ENCODE assay signal across 22 mouse cellular contexts in genomic region chr12:52359484-52359883, GRCm38 (mm10).
"Had no signal": no experiment of that assay in that cellular context is flagged by ENCODE, and none has a peak within 500 bp of the region (broad histone marks: within the 10 kb centered on the region; RNA-seq: fewer than 3 reads in every experiment).

No protein-coding gene starts in this region.

- H3K4me2 ChIP-seq: heart, embryonic 12.5 days; hindbrain, embryonic 13.5 days; hindbrain, embryonic 15.5 days; kidney, embryonic 15.5 days; limb, embryonic 13.5 days; limb, embryonic 15.5 days; liver, embryonic 12.5 days had no signal

- H3K27ac ChIP-seq: heart, embryonic 10.5 days; hindbrain, embryonic 13.5 days; hindbrain, embryonic 15.5 days; hindbrain, postnatal 0 days; kidney, postnatal 0 days; limb, embryonic 13.5 days; limb, embryonic 15.5 days; liver, embryonic 12.5 days had no signal

- H3K4me3 ChIP-seq: heart, embryonic 10.5 days; heart, embryonic 12.5 days; hindbrain, embryonic 13.5 days; hindbrain, embryonic 15.5 days; kidney, embryonic 15.5 days; limb, embryonic 13.5 days; limb, embryonic 15.5 days; liver, embryonic 12.5 days had no signal

- ATAC-seq: hindbrain, postnatal 0 days; intestine, embryonic 16.5 days; liver, embryonic 12.5 days had no signal

- H3K9ac ChIP-seq: forebrain, postnatal 0 days; heart, embryonic 12.5 days; hindbrain, embryonic 13.5 days; hindbrain, embryonic 15.5 days; kidney, embryonic 15.5 days; limb, embryonic 13.5 days; limb, embryonic 15.5 days; liver, embryonic 12.5 days had no signal

- H3K36me3 ChIP-seq: heart, embryonic 10.5 days; heart, embryonic 12.5 days; hindbrain, embryonic 13.5 days; hindbrain, embryonic 15.5 days; kidney, embryonic 15.5 days; limb, embryonic 13.5 days; limb, embryonic 15.5 days; liver, embryonic 12.5 days had no signal

- H3K9me3 ChIP-seq: heart, embryonic 10.5 days; heart, embryonic 12.5 days; hindbrain, embryonic 13.5 days; hindbrain, embryonic 15.5 days; kidney, embryonic 15.5 days; limb, embryonic 13.5 days; limb, embryonic 15.5 days; liver, embryonic 12.5 days had no signal

- DNase-seq: gastrocnemius, postnatal 36 days; heart, adult 18-20 months; heart, postnatal 10 days; heart, postnatal 36 days; kidney, adult 11 months; kidney, adult 2 months; kidney, adult 9 months; kidney, postnatal 14 days; kidney, postnatal 36 days; left cerebral cortex, postnatal 4 days had no signal

- H3K4me1 ChIP-seq: heart, embryonic 10.5 days; heart, embryonic 12.5 days; hindbrain, embryonic 15.5 days; limb, embryonic 13.5 days; limb, embryonic 15.5 days; liver, embryonic 12.5 days had no signal

- H3K27me3 ChIP-seq: heart, embryonic 12.5 days; hindbrain, embryonic 13.5 days; hindbrain, embryonic 15.5 days; kidney, embryonic 15.5 days; limb, embryonic 13.5 days; limb, embryonic 15.5 days; liver, embryonic 12.5 days had no signal
